Mouse (Mus musculus) lung, postnatal 0 days (tissue): Measurements from ENCODE around the gene Gxylt2.
A peak's percentile ranks its signal among the peaks of the same experiment; 100 is the strongest.

Experiments
- CTCF ChIP-seq: IDR thresholded peaks from 2 replicates; pipeline ENCODE4 v1.5.1; 2016; ENCODE audit warnings: antibody characterized with exemption, mild to moderate bottlenecking
- EP300 ChIP-seq: IDR thresholded peaks from 2 replicates; pipeline ENCODE4 v1.6.1; 2016; ENCODE audit warnings: antibody characterized with exemption, mild to moderate bottlenecking, control low read depth

DNA sequence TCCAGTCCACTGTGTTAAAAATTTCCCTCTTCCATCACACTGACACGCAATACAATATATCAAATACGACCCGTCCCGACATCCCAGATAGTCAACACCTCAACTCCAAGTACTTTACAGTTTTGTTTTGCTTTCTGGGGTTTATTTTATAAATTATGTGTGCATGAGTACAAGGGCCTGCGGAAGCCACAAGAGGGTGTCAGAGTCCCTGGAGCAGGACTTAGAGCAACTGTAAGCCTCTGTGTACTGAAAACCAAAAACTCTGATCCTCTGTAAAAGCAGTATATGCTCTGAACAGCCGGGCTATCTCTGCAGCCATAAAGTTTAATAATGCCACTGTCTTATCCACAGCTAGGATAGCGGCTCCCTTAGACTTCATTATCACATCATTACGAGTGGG is 36.9 kb upstream of the Gxylt2 start:
- TF ChIP-seq EP300 = no peak
- TF ChIP-seq CTCF = peak; percentile 22; the same call in 1 of the 2 replicates
